Mouse (Mus musculus) left cerebral cortex, postnatal 4 days (tissue): ENCODE data around the gene Mcf2l. TPM values are rescaled to one million over a fixed set of nuclear protein-coding genes. Genes with fewer than 3 reads are reported as not detected.

Experiments used
- DNase-seq: peaks from one replicate; pipeline ENCODE4 v3.0.0-alpha.2; 2022
- intact Hi-C: fragments of 180-260 bp; cut with DNase I; formaldehyde crosslinking; loops from one replicate; pipeline ENCODE4 v1.15.1; 2025
- total RNA-seq, 2 experiments: library from RNA; stranded (reverse); gene quantifications; 2 replicates each; pipeline ENCODE4 v1.2.3; 2021

Gene Mcf2l
- total RNA-seq, 2 experiments from 2014 or later = 399 to 404 TPM

DNA sequence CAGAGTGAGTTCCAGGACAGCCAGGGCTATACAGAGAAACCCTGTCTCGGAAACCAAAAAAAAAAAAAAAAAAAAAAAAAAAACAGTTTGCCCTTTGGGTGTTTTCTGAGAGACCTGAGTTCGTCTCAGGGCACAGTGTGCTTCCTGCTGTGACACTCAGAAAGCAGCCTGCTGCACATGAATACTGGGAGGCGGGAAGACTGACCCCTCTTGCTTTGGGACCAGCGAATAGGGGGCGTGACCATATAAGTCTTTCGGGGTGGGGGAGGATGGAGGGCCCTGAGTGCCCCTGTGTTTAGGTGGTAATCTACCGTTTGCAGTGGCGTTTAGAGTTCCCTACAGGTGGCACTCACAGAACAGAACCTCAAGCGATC is 636 bp upstream of the Mcf2l start:
- no peak for DNase-seq
- intact Hi-C loops = no loop called here

DNA sequence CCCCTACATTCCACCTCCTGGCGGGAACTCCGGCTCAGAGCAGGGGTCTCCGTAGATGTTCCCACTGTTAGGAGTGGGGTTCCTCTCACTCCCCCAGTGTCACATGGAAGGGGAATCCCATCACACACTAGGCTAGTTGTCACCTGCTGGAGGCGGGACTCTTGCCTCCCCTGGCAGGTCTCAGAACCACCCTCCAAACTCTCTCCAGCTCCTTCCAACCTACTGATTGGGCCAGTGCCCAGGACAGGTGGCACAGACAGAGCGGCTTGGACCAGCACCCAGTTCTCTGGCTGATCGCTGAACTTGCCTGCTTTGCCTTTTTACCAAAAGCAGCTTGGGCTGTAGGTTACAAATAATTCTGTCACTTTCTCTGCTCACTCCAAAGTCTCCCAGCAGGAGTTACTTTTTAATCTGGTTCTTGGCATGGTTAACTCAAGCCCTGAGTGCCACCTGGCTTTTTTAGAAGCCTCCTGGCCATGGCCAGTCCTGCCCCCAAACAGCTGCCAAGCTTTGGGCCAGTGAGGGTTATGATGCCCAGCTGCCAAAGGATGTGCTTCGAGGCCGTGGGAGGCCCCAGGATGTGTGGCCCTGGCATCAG is 687 bp downstream of the Mcf2l start:
- intact Hi-C loops = no loop called here
- DNase-seq = peak; percentile 71

- DNase-seq = no peak
- intact Hi-C loops = no loop called here
These were observed 1.4 kb downstream of the Mcf2l start for GRCm38 (mm10) chr8:12874971-12875370.

DNA sequence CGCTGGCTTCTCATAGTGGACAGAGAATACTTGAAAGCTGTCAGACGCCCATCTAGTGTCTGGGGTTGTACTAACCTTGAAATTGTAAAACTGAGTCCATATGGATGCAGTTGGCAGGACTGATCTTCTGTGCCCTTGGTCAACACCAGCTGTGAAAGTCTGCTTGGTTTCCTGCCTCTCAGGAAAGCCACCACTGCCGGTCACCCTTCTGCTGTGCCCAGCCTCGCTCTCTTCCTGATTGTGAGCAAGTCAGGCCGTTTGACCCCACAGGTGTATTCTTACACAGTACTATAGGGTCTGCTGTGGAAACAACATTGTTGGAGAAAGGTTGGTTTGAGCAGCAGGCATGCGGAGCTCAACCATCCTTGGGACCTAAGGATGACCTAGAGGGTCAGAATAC is 3.5 kb downstream of the Mcf2l start:
- intact Hi-C loops = no loop called here
- no peak for DNase-seq

GRCm38 (mm10) chr8:12880163-12880562 is 6.6 kb downstream of the Mcf2l start:
- DNase-seq = no peak
- intact Hi-C loops = loop anchor here (10.0 kb wide), 1 partner anchor 215 kb away; no protein-coding TSS in a partner anchor

DNA sequence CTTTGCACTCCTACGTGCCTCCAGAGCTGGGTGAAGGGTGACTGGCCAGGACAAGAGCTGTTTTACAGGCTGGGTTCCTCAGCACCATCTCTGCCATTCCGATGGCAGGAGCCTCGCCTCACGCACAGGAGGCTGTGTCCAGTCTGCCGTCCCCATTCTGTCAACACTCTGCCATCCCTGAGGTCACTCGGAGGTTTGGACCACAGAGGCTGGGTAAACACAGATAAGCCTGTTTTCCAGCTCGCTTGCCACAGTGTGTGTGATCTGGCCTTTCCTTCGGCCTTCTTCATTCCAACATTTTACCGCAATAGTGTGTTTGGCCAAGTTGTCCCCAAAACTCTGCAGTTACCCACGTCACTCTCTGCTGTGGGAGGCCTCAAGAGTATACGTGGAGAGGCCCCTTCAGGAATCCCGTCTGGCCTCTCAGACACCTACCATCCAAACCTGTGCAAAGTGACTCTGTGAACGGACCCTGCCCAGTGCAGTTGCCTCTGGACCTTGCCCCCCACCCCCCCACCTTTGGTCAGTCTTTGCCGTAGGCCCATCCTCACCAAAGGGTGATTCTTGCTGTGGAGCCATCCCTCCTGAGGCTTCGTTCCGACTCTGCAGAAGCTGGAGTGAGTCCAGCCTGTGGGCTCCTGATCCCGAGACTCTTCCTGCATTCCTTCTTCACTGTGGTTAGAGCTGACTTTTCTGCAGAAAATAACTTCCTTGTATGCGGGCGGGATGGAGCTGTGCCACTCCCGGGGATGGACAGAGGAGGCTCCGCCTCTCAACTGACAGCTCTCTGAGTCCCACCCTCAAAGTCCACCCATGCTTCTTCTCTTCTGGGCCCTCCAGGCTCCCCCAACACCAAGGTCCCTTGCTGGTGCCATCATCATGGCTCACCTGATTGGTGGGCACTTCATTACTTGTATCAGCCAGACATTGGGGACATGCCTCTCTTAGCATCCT is 9.7 kb downstream of the Mcf2l start:
- DNase-seq = no peak
- intact Hi-C loops = loop anchor here (10.0 kb wide), 1 partner anchor 211 kb away; no protein-coding TSS in a partner anchor

DNA sequence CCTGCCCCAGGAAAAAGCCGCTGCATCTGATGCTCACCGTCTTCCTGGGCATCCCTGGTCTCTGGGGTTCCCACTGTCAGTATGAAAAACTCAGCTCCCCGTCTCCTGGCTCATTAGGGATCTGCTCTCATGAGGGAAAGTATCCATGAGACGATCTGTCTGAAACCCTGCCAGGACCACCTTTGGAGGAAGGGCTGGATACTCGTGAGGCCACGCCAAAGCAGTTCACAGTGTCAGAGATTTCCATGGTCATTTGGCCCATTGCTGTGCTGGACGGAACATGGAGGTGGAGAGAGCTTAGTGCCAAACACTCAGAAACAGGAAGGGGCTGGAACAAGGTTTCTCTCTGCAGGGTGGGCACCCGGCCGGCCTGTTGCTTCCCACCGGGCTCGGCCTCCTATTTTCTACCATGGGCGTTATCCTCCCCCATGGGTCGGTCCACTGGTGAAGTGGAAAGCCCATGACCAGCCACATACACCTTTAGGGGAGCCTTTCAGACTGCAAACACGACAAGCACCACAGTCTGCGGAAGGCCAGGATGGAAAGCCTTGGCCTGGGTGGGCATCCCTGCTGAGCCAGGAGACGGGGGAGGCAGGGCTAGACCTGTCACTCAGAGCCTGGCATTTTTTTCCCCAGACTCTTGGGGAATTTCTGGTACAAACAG is 14.3 kb downstream of the Mcf2l start:
- DNase-seq = no peak
- intact Hi-C loops = loop anchor here (10.0 kb wide), 1 partner anchor 207 kb away; no protein-coding TSS in a partner anchor

GRCm38 (mm10) chr8:12889046-12889598 is 15.5 kb downstream of the Mcf2l start:
- DNase-seq = no peak
- intact Hi-C loops = loop anchor here (10.0 kb wide), 1 partner anchor 206 kb away; no protein-coding TSS in a partner anchor

DNA sequence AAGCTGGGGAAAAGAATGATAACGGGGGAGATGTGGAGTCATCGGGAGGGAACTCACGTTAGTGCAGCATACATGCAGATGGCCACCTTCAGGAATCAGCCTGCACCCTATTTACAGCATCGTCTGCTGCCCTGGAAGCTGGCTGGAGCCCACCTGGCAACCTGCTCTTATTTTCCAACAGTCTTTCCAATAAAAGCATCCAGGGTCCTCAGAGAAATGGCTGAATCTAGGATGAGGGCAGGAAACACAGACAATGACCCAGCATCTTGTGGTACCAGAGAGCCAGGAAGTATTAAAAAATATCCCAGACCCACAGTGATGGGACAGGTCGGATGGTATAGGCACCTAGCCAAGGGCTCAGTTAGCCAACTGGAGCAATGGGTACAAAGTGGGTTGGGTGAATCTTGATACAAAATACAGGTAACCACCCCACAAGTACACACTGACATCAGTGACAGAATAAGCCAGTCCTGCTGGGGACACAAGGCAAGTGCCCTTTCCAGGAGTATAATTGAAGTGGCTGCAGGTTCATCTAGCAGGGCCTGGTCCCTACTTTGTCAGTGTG is 19.4 kb downstream of the Mcf2l start:
- no peak for DNase-seq
- intact Hi-C loops = no loop called here

- no peak for DNase-seq
- intact Hi-C loops = no loop called here
These were observed 20.4 kb downstream of the Mcf2l start for GRCm38 (mm10) chr8:12893797-12894578.

GRCm38 (mm10) chr8:12894783-12895534 is 21.4 kb downstream of the Mcf2l start:
- DNase-seq = no peak
- intact Hi-C loops = no loop called here

DNA sequence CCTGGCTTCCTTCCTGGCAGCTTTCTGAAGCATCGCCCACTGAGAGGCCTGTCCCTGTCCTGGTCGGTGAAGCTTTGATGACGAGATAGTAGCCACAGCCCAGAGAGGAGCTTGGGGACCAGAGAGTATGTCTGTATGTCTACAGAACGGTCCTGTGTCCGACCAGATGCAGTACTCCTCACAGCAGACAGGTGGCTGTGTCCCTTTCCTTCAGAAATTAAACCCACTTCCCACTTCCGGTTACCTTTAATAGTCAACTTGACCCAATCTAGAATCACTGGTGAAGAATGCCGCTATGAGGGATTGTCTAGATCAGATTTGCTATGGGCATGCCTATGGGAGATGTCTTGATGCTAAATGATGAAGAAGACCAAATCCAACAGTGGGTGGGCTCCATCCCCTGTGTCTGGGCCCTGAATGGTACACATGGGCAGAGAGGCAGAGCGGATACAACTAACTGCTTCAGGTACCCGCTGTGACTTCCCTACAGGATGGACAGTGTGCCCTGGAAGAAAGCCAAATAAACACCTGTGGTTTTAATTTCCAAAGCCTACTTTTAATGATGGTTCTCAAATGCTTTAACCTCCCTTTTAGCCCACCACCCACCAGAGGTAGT is 22.0 kb downstream of the Mcf2l start:
- intact Hi-C loops = no loop called here
- DNase-seq = no peak

DNA sequence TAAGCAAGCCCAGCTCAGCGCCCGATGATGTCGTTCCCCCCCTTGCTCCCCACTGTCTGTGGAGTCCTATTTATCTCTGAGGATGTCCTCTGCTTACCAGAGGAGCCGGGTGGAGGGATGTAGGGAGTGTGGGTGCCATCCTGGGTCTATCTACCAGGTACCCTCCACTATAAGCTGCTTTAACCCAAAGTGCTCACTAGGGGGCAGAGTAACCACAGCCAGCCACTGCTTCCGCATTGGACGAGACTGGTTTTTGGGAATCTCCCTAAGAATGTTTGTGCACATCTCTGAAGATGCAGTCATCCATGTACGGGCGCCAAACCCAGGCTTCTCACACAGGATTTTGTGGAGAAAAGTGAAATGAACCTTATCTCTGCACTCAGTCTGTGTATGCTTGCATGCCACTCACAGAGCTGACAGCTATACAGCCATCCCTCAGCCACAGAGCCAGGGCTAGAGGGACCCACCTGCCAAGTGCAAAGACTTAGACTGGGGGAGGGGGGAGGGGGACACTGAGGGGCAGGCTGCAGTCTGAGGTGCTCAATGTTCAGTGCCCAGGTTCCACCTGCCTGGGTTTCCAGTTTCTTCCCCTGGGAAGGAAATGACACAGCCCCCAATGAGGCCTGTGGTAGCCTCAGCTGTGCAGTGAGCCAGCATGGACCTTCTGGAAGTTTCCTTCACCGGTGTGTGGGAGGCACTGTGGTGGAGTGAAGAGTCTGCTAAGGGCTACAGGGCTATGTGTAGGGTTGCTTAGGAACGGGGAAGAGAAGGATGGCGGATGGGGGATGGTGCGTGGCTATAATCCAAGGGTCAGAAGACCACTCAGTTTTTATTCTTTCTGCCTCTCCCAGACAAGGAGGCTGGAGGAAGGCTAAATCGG is 23.1 kb downstream of the Mcf2l start:
- intact Hi-C loops = no loop called here
- peak; percentile 54 for DNase-seq

DNA sequence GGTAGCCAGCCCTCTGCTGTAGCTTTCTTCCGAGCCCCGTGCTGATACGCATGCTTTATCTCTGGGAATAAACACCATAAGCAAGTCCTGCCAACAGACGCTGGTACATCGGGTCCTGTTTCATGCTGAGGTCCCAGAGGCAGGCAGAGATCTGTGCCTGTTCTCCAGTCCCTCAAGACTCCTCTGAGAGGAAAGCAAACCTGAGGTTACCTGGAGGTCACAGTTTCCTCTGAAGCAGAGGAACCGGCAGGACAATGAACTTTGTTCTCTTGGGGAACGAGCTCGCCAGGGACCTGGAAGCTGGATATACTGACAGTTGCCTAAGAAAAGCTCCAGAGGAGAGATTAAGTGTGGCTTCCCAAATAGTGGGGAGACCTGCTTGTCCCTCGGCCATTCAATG is 24.2 kb downstream of the Mcf2l start:
- intact Hi-C loops = no loop called here
- no peak for DNase-seq

DNA sequence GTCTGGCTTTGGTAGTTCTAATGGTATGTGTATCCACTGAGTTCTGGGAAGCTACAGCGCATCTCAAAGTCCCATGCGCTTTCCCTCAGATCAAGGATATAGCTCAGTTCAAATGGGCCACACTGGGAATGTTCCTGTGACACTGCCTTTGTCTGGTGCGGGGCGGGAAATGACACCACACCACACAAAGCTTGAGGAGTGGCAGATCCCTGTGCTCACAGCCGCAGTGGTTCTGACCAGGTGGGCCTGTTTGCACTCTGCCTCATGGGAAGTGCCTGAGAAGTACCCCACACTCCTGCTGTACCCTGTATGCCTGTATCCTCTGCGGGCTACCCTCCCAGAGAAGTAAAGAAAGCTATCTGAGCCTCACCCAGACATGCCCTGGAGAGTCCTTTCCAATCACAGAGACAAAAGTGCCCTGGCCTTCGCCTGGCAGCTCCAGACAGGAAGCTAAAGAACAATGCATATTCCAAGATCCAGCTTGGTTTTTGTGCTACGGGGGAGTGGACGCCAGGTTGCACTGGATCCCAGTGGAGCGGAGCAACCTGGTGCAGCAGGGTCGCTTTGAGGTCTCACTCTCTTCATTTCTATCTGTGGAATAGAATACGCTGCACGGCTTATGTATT is 30.3 kb downstream of the Mcf2l start:
- intact Hi-C loops = no loop called here
- no peak for DNase-seq

DNA sequence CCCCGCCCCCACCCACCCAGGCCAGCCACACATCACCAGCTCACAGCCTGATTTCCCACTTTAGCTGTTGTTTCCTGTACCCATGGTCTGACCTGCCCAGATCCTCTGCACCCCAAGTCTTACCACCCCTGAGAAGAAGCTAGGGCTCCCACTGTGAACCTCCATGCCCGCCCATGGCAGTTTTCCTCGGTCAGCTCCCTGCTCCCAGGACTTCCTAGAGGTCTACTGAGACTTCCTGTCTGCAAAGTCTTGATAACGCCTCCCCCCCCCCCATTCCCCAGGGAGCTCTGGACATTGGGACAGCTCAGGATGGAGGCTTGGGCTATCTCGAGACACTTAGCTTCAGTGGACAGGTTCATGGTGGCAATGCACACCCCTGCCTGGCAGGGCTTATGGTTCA is 31.5 kb downstream of the Mcf2l start:
- no peak for DNase-seq
- intact Hi-C loops = no loop called here

DNA sequence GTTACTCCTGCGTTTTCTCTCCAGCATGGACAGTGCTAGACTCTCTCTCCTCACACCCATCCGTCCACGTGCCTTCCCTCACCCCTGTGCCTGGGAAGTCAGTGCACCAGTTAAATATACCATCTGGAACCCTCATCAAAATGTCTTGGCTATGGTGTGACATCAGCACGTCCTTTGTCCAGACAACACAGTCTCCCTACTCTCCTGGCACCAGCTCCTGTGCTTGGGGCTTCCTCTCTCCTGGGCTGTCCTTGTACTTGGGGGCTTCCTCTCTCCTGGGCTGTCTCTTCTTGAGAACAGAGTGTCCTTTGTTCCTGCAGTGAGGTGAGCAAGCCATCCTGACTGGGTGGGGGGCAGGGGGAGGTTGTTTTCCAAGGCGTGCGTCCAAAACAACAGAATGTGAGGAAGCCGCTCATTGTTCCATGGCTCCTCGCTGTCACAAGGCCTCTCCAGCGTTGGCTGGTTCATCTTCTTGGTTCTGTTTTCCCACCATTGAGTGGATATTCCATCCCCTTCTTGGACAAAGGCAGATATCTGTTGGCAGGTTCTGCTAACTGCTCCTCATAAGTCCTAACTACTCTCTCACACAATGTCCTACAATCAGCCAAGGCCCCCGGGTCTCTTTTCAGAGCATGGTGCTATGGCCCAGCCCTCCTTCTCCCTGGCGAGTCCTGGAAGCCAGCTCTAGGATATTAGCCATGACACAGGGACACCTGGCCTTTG is 32.2 kb downstream of the Mcf2l start:
- intact Hi-C loops = no loop called here
- no peak for DNase-seq
